Mouse (Mus musculus): ENCODE results near the gene Syt1.

- TF ChIP-seq CTCF (IDR thresholded peaks at IDR 0.05; ENCODE audit: borderline replicate concordance, insufficient read depth, low read length) (no peak), POLR2A (IDR thresholded peaks at IDR 0.05; ENCODE audit: low read depth, low read length) (no peak)
Observed at GRCm38 (mm10) chr10:108677053-108677452, 333.7 kb downstream of the Syt1 start.

Measured in embryonic fibroblast, embryonic 13.5 days (primary cell).